Mouse (Mus musculus) layer of hippocampus, postnatal 10 days (tissue): Measurements from ENCODE around the gene Ikzf5. TPM values are rescaled to one million over a fixed set of nuclear protein-coding genes. Genes with fewer than 3 reads are reported as not detected.
A peak's percentile ranks its signal among the peaks of the same experiment; 100 is the strongest.
"Not testable (repeated sequence)": the region's sequence is repeated elsewhere in the genome, so short reads cannot be mapped to it uniquely, and the experiment has no call there.

Experiments
- DNase-seq, 2 experiments: peaks; one replicate each; pipeline ENCODE4 v3.0.0; 2021; ENCODE audit warnings: low spot score in 2 of 2
- long read RNA-seq: library from polyadenylated mRNA; stranded (forward); transcript quantifications from one replicate; pipeline ENCODE4 v2.0.0, GENCODE M21; 2023
- total RNA-seq, 2 experiments: library from RNA; stranded (reverse); gene quantifications; 2 replicates each; pipeline ENCODE4 v1.2.3; 2021

The Ikzf5 gene
- total RNA-seq = 10 to 100 TPM; 50.8 to 54.8 TPM
- long read RNA-seq, full-length matches to known transcripts = 10 of 12 reads
- long read RNA-seq, partial matches to known transcripts = 1 of 12 reads
- long read RNA-seq, other reads (novel, unspliced or antisense) = 1 of 12 reads

GRCm38 (mm10) chr7:131410416-131411058, at the start of gene Ikzf5, which contains the start of gene Acadsb:
Gene Ikzf5, minus strand, starts transcription at chr7:131410521.
Gene Acadsb, plus strand, starts transcription at chr7:131410601.
- DNase-seq = peak; percentile 98 to 99

- no peak for DNase-seq
Measured at GRCm38 (mm10) chr7:131456714-131457113, 46.4 kb upstream of the Ikzf5 start.

- no peak for DNase-seq
Measured at GRCm38 (mm10) chr7:131437051-131437450, 26.7 kb upstream of the Ikzf5 start.

- DNase-seq = no peak
Measured at GRCm38 (mm10) chr7:131434276-131434675, 24.0 kb upstream of the Ikzf5 start.

GRCm38 (mm10) chr7:131432244-131432643, 21.9 kb upstream of the Ikzf5 start:
- DNase-seq = peak; percentile 41 to 63

GRCm38 (mm10) chr7:131427331-131427730, 17.0 kb upstream of the Ikzf5 start:
- DNase-seq = no peak

GRCm38 (mm10) chr7:131424912-131425311, 14.6 kb upstream of the Ikzf5 start:
- DNase-seq = no peak

GRCm38 (mm10) chr7:131417605-131418004, 7.3 kb upstream of the Ikzf5 start:
- DNase-seq = no peak

- DNase-seq = not testable (repeated sequence)
Measured at GRCm38 (mm10) chr7:131416742-131417141, 6.4 kb upstream of the Ikzf5 start.

- no peak for DNase-seq
Measured at GRCm38 (mm10) chr7:131411941-131412270, 1.6 kb upstream of the Ikzf5 start.

GRCm38 (mm10) chr7:131411221-131411940, 1.1 kb upstream of the Ikzf5 start:
- peak in 1 of 2 experiments; percentile 24 for DNase-seq

- DNase-seq = no peak
Measured at GRCm38 (mm10) chr7:131409988-131410385, 334 bp downstream of the Ikzf5 start.

- no peak for DNase-seq
Measured at GRCm38 (mm10) chr7:131409321-131409987, 867 bp downstream of the Ikzf5 start.

- DNase-seq = not testable (repeated sequence)
Measured at GRCm38 (mm10) chr7:131391761-131392160, 18.6 kb downstream of the Ikzf5 start.

GRCm38 (mm10) chr7:131371880-131372651, 38.3 kb downstream of the Ikzf5 start:
- no peak for DNase-seq

- no peak for DNase-seq
Measured at GRCm38 (mm10) chr7:131371470-131371860, 38.9 kb downstream of the Ikzf5 start.

- peak; percentile 85 to 91 for DNase-seq
Measured at GRCm38 (mm10) chr7:131370648-131371469, 39.5 kb downstream of the Ikzf5 start, which contains the start of gene Pstk. Gene Pstk, plus strand, starts transcription at chr7:131371141.

- no peak for DNase-seq
Measured at GRCm38 (mm10) chr7:131364131-131364530, 46.2 kb downstream of the Ikzf5 start.

GRCm38 (mm10) chr7:131362615-131363300, 47.6 kb downstream of the Ikzf5 start, which contains the start of gene 2310057M21Rik:
Gene 2310057M21Rik, minus strand, starts transcription at chr7:131362759.
- DNase-seq = peak; percentile 91 to 94

- DNase-seq = no peak
Measured at GRCm38 (mm10) chr7:131362269-131362614, 48.1 kb downstream of the Ikzf5 start.
